Mouse (Mus musculus): ENCODE measurements around the gene Slc9a9. TPM values are rescaled to one million over a fixed set of nuclear protein-coding genes. Genes with fewer than 3 reads are reported as not detected.

Slc9a9 gene
- polyA plus RNA-seq, 1 experiment from 2014 or later = 6.7 TPM

DNA sequence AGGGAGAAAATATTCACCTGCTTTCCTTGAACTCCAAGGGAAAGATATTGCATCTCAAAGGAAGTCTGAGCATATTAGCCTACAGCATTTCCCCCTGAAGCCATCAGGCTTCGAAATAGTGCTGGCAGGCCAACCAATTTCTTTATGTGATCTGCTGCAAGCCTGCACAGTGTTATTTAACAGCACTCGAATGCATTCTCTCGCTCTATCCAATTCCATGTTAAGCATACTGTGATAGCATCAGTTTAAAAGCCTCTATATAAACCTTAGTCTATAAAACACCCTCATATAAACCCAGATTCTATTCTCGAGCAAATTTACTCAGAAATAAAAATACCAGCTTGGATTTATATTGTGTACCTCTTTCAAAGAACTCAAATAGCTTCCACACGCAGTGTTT, 170.7 kb downstream of the Slc9a9 start:
- Histone ChIP-seq H3K4me3 (replicated peaks; ENCODE audit: low read depth, low read length) (no peak overlapping the region), H3K36me3 (ENCODE audit: control insufficient read depth, insufficient read depth, low read length) (no peaks in the 10 kb centered on the region), H3K27ac (replicated peaks; ENCODE audit: low read depth, low read length) (no peak overlapping the region), H3K9me3 (ENCODE audit: control insufficient read depth, low read length) (no peaks in the 10 kb centered on the region), H3K4me2 (ENCODE audit: low read length) (no peak overlapping the region), H3K9ac (replicated peaks; ENCODE audit: low read length) (no peak overlapping the region), H3K27me3 (ENCODE audit: control insufficient read depth, insufficient read depth, low read length) (no peaks in the 10 kb centered on the region), H3K4me1 (ENCODE audit: control insufficient read depth, insufficient read depth, low read length) (peaks cover 15% of the 10 kb centered on the region)
- 79% methylated on average over 5 of the region's 5 CpGs for WGBS
- no peak for ATAC-seq (ENCODE audit: low FRiP score, low TSS enrichment)
- peak; percentile 33 for DNase-seq

DNA sequence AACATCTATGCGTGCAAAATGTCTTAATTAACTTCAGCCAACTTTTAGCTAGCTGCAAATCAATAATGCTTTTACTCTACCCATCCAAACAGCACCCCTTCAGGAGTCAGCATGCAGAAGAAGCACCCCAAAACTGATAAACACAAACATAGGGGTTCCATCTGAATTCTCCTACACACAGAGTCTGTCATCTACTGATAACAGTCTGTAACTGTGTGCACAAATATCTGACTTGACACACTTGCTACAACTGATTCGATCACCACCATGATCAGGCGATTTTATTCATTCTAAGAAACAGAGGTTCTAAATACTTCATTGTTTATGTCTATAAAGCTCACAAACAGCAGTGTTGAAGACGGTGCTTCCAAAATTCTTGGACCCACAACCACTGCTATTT, 171.3 kb downstream of the Slc9a9 start:
- Histone ChIP-seq H3K4me3 (replicated peaks; ENCODE audit: low read depth, low read length) (no peak overlapping the region), H3K27me3 (ENCODE audit: control insufficient read depth, insufficient read depth, low read length) (no peaks in the 10 kb centered on the region), H3K4me2 (ENCODE audit: low read length) (no peak overlapping the region), H3K27ac (replicated peaks; ENCODE audit: low read depth, low read length) (no peak overlapping the region), H3K9me3 (ENCODE audit: control insufficient read depth, low read length) (no peaks in the 10 kb centered on the region), H3K4me1 (ENCODE audit: control insufficient read depth, insufficient read depth, low read length) (peaks cover 15% of the 10 kb centered on the region), H3K9ac (replicated peaks; ENCODE audit: low read length) (no peak overlapping the region), H3K36me3 (ENCODE audit: control insufficient read depth, insufficient read depth, low read length) (no peaks in the 10 kb centered on the region)
- ATAC-seq (ENCODE audit: low FRiP score, low TSS enrichment) (no peak), DNase-seq (no peak)
- 87% methylated on average over 4 of the region's 4 CpGs for WGBS

DNA sequence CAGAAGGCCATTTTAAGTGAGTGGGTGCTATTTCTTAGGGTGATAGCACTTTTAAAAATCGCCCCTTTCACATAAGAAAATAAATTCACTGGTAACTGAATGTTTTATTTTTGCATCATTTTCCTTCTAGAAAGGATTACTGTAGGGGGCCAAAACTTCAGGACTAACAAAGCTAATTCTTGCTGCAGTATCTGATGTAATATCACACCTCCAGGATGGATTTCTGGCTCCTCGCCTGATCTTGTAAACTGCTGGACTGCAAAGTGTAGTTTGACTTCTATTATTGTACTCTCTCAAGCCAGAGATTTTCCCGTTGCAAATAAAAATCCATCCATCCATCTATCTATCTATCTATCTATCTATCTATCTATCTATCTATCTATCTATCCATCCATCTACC, 174.5 kb downstream of the Slc9a9 start:
- Histone ChIP-seq H3K9ac (replicated peaks; ENCODE audit: low read length) (no peak overlapping the region), H3K4me1 (ENCODE audit: control insufficient read depth, insufficient read depth, low read length) (peaks cover 6% of the 10 kb centered on the region), H3K4me2 (ENCODE audit: low read length) (no peak overlapping the region), H3K27ac (replicated peaks; ENCODE audit: low read depth, low read length) (no peak overlapping the region), H3K27me3 (ENCODE audit: control insufficient read depth, insufficient read depth, low read length) (no peaks in the 10 kb centered on the region), H3K4me3 (replicated peaks; ENCODE audit: low read depth, low read length) (no peak overlapping the region), H3K9me3 (ENCODE audit: control insufficient read depth, low read length) (no peaks in the 10 kb centered on the region), H3K36me3 (ENCODE audit: control insufficient read depth, insufficient read depth, low read length) (no peaks in the 10 kb centered on the region)
- WGBS = 92% methylated on average over 3 of the region's 3 CpGs
- no peak for DNase-seq
- no peak for ATAC-seq (ENCODE audit: low FRiP score, low TSS enrichment)

DNA sequence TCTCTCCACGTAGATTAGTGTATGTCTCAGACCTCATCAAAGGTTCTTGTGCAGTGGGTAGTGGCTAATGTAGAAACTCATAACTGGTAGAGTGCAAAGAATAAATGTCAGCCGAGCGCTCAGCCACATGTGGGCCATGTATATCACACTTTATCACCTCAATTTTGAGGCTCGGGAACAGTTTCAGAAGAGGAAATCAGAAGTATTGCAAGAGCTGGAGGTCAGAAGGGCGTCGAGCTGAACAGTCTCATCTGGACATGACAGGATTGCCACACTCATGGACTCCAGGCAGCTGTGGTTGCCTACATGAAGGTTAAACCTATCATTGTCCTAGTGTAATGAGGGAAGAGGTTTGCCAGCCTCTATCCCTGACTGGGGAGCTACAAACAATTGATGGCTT, 177.9 kb downstream of the Slc9a9 start:
- no peaks in the 10 kb centered on the region for H3K27me3 ChIP-seq (ENCODE audit: control insufficient read depth, insufficient read depth, low read length)
- no peaks in the 10 kb centered on the region for H3K4me1 ChIP-seq (ENCODE audit: control insufficient read depth, insufficient read depth, low read length)
- WGBS = 93% methylated on average over 6 of the region's 6 CpGs
- H3K9me3 ChIP-seq (ENCODE audit: control insufficient read depth, low read length) = no peaks in the 10 kb centered on the region
- no peak overlapping the region for H3K27ac ChIP-seq (replicated peaks; ENCODE audit: low read depth, low read length)
- no peak for DNase-seq
- no peak overlapping the region for H3K4me2 ChIP-seq (ENCODE audit: low read length)
- no peak overlapping the region for H3K4me3 ChIP-seq (replicated peaks; ENCODE audit: low read depth, low read length)
- no peak overlapping the region for H3K9ac ChIP-seq (replicated peaks; ENCODE audit: low read length)
- no peak for ATAC-seq (ENCODE audit: low FRiP score, low TSS enrichment)
- no peaks in the 10 kb centered on the region for H3K36me3 ChIP-seq (ENCODE audit: control insufficient read depth, insufficient read depth, low read length)

DNA sequence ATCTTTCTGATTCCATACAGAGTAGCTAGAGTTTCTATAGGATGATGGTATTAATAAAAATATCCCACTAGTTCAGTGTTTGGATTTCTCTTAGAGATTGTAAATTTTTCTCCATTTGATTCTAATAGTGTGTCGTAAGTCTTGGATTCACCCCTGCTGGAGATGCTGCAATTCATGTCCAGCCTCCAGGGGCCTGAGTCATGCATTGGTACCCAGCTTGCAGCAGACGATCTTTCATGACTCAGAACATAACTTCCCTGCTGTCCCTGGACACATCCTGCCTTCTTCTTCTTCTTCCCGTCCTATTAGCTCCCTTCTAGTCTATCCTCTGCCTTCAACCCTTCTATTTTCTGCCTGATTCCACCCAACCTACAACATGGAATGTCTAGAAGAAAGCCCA, 181.8 kb downstream of the Slc9a9 start:
- no peak for DNase-seq
- no peaks in the 10 kb centered on the region for H3K36me3 ChIP-seq (ENCODE audit: control insufficient read depth, insufficient read depth, low read length)
- 75% methylated on average over 3 of the region's 3 CpGs for WGBS
- H3K4me3 ChIP-seq (replicated peaks; ENCODE audit: low read depth, low read length) = no peak overlapping the region
- no peak overlapping the region for H3K4me2 ChIP-seq (ENCODE audit: low read length)
- H3K27ac ChIP-seq (replicated peaks; ENCODE audit: low read depth, low read length) = no peak overlapping the region
- no peak for ATAC-seq (ENCODE audit: low FRiP score, low TSS enrichment)
- H3K9ac ChIP-seq (replicated peaks; ENCODE audit: low read length) = no peak overlapping the region
- H3K4me1 ChIP-seq (ENCODE audit: control insufficient read depth, insufficient read depth, low read length) = peaks cover 5% of the 10 kb centered on the region; the same call in 1 of the 2 replicates
- no peaks in the 10 kb centered on the region for H3K27me3 ChIP-seq (ENCODE audit: control insufficient read depth, insufficient read depth, low read length)
- H3K9me3 ChIP-seq (ENCODE audit: control insufficient read depth, low read length) = no peaks in the 10 kb centered on the region

DNA sequence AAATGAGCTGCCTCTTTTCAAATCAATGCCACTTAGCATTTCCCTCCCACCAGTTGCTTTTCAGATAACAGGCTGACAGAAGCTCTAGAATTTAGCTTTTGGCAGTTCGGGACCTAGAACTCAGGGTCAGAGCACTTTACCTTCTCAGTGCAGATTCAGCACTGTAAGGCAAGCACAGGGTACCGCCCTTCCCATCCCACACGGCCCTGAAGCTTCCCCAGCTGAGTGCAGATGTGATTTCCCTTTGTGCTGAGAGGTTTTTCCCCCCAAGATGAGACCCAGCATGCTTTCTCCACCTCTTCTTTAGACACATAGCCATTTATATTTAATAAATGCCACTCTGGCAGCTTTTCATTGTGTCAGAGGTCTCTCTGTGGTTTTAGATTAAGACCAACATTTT, 186.4 kb downstream of the Slc9a9 start:
- H3K36me3 ChIP-seq (ENCODE audit: control insufficient read depth, insufficient read depth, low read length) = no peaks in the 10 kb centered on the region
- H3K4me1 ChIP-seq (ENCODE audit: control insufficient read depth, insufficient read depth, low read length) = peaks cover 6% of the 10 kb centered on the region; the same call in 1 of the 2 replicates
- 50% methylated on average over 3 of the region's 3 CpGs for WGBS
- H3K9me3 ChIP-seq (ENCODE audit: control insufficient read depth, low read length) = no peaks in the 10 kb centered on the region
- 0 out of 2 replicates have a peak overlapping the region, but pooled peaks have one; percentile 14 for H3K9ac ChIP-seq (replicated peaks; ENCODE audit: low read length)
- no peak overlapping the region for H3K4me2 ChIP-seq (ENCODE audit: low read length)
- no peak overlapping the region for H3K4me3 ChIP-seq (replicated peaks; ENCODE audit: low read depth, low read length)
- no peaks in the 10 kb centered on the region for H3K27me3 ChIP-seq (ENCODE audit: control insufficient read depth, insufficient read depth, low read length)
- no peak overlapping the region; the same call in 1 of the 2 replicates for H3K27ac ChIP-seq (replicated peaks; ENCODE audit: low read depth, low read length)
- no peak for ATAC-seq (ENCODE audit: low FRiP score, low TSS enrichment)
- no peak for DNase-seq

DNA sequence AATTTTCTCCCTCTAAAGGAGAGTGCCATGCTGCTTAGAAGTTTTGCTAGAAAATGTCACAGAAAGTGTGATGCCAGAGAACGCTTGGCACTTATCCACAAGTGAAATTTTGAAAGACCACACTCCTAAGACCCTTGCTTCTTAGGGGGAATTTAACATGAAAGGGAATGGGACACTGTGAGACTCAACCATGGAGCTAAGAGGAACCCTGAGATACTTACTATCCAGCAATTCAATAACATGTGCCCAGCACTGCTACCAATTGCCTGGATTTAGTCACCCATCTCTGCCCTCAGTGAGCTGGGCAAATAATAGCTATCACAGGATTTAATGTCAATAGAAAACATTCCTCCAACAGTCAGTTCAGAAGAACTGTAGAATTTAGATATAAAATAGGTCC, 198.8 kb downstream of the Slc9a9 start:
- 93% methylated on average over 1 of the region's 1 CpGs for WGBS
- no peak overlapping the region for H3K9ac ChIP-seq (replicated peaks; ENCODE audit: low read length)
- H3K9me3 ChIP-seq (ENCODE audit: control insufficient read depth, low read length) = no peaks in the 10 kb centered on the region
- H3K27ac ChIP-seq (replicated peaks; ENCODE audit: low read depth, low read length) = no peak overlapping the region
- no peaks in the 10 kb centered on the region for H3K27me3 ChIP-seq (ENCODE audit: control insufficient read depth, insufficient read depth, low read length)
- no peaks in the 10 kb centered on the region for H3K4me1 ChIP-seq (ENCODE audit: control insufficient read depth, insufficient read depth, low read length)
- no peak overlapping the region for H3K4me2 ChIP-seq (ENCODE audit: low read length)
- DNase-seq (no peak), ATAC-seq (ENCODE audit: low FRiP score, low TSS enrichment) (no peak)
- H3K36me3 ChIP-seq (ENCODE audit: control insufficient read depth, insufficient read depth, low read length) = no peaks in the 10 kb centered on the region
- H3K4me3 ChIP-seq (replicated peaks; ENCODE audit: low read depth, low read length) = no peak overlapping the region

DNA sequence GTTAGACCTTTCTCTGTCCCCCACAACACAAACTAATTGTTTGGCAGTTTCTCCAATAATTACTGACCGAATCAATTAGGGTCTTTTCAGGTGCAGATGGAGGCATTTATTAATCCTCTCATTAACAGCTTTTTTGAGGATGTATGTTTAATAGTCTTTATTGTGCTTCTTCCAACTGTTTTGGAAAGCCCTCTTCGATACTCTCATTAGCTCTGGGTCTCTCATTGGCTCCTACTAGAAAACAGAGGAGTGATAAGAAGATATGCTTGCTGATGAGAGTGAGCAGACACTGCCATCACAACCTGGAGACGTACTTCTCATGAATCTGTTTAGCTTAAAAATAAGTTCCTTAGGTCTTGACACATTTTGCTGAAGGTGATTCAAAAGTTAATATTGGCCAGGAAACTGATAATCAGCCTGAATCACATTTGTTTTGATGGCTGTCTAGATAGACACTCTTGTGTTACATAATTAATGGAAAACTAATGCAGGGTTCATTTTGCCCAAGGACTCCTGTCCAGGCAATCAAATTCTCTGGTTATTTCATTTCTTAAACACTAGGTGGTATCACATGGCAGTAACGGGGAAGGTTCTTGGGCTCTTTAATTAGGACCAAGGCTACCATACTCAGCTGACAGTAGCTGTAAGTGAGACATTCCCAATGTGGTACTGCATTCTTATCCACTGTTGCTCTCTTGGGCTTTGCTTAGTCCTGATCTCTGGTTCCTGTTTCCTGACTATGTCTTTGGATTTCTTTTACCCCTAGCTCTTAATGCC, 199.5 kb downstream of the Slc9a9 start:
- DNase-seq (no peak), ATAC-seq (ENCODE audit: low FRiP score, low TSS enrichment) (no peak)
- no peaks in the 10 kb centered on the region for H3K4me1 ChIP-seq (ENCODE audit: control insufficient read depth, insufficient read depth, low read length)

DNA sequence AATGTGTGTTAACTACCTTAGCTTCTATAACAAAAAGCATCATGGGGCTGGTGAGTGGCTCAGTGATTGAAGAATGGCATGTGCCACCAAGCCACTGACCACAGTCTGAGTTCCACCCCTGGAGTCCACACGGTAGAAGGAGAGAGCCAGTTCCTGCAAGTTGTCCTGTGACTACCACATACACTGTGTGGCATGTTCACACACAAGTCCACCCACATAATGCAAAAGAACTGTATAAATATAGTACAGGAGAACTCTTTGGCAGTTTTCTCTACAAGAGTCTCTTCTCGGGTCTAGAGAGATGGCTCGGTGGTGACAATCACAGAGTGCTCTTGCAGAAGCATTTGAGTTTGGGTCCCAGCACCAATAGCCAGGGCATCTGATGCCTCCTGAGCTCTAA, 212.8 kb downstream of the Slc9a9 start:
- Histone ChIP-seq H3K9ac (replicated peaks; ENCODE audit: low read length) (no peak overlapping the region), H3K36me3 (ENCODE audit: control insufficient read depth, insufficient read depth, low read length) (no peaks in the 10 kb centered on the region), H3K27ac (replicated peaks; ENCODE audit: low read depth, low read length) (no peak overlapping the region), H3K4me2 (ENCODE audit: low read length) (no peak overlapping the region), H3K9me3 (ENCODE audit: control insufficient read depth, low read length) (no peaks in the 10 kb centered on the region), H3K4me1 (ENCODE audit: control insufficient read depth, insufficient read depth, low read length) (no peaks in the 10 kb centered on the region), H3K4me3 (replicated peaks; ENCODE audit: low read depth, low read length) (no peak overlapping the region), H3K27me3 (ENCODE audit: control insufficient read depth, insufficient read depth, low read length) (no peaks in the 10 kb centered on the region)
- ATAC-seq (ENCODE audit: low FRiP score, low TSS enrichment) (no peak), DNase-seq (no peak)
- 96% methylated on average over 3 of the region's 3 CpGs for WGBS

More for the DNA sequence above, 199.5 kb downstream of the Slc9a9 start:
- Histone ChIP-seq H3K27ac (replicated peaks; ENCODE audit: low read depth, low read length) (no peak overlapping the region), H3K9ac (replicated peaks; ENCODE audit: low read length) (no peak overlapping the region), H3K9me3 (ENCODE audit: control insufficient read depth, low read length) (no peaks in the 10 kb centered on the region), H3K36me3 (ENCODE audit: control insufficient read depth, insufficient read depth, low read length) (no peaks in the 10 kb centered on the region), H3K4me3 (replicated peaks; ENCODE audit: low read depth, low read length) (no peak overlapping the region), H3K27me3 (ENCODE audit: control insufficient read depth, insufficient read depth, low read length) (no peaks in the 10 kb centered on the region), H3K4me2 (ENCODE audit: low read length) (no peak overlapping the region)
- WGBS = 76% methylated on average over 4 of the region's 4 CpGs

Measured in midbrain, embryonic 14.5 days (tissue).